Mouse (Mus musculus): ENCODE measurements around the gene Rab14.

Gene Rab14

GRCm38 (mm10) chr2:35199541-35199940, 1.4 kb downstream of the Rab14 start:
- DNase-seq, result peak in 1 of 2 experiments; percentile 10

DNA sequence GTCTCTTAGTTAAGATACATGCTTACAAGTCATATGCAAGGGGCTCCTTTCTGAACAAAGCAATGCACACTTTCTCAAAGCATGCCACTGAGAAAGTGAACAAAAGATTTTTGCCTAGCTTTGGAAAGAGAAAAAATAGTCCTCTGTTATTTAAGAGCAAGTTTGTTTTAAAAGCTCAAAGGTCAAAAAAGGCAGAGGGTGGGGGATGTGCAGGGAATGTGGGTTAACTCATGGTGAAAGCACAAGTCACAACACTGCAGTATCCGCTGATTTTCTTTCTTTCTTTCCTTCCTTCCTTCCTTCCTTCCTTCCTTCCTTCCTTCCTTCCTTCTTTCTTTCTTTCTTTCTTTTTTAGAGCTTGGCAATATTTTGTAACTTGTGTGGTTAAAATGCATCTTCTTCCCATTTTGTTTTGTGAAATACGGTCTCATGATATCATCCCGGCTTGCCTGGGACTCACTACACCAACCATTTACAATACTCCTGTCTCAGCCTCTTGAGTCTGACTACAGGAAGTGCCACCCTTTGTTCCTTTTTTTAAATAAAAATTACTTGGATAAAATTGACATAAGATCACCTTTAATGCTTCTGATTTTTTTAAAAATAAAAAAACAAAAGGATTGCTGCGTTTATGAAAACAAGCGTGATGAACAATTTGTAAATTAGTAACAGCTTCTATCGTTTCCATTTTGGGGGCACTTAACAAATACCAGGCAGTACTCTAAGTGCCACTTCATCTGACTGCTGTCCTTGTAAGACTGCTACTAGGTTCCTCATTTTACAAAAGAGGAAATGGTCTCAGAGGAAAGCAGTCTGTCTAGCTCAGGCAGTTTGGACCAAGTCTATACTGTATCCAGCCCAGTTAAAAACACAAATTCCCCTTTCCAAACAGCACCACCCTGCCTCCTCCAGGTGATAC, 5.0 kb downstream of the Rab14 start:
- no peak for DNase-seq

DNA sequence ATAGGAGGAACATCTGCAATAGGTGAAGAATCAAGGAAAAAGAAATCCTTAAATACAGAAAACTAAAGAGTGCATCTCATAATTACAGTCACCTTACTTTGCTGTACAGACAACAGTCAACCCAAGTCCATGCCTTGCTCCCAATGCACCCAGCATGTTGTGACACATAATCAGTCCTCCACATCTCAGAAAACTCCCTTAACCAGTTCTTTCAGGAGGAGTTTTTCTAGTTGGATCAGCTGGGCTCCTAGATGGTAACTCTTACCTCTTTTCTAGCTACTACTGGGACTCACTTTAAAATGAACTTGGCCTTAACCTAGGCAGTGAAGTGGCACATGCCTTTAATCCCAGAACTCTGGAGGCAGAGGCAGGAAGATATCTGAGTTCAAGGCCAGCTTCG, 6.9 kb downstream of the Rab14 start:
- no peak for DNase-seq

DNA sequence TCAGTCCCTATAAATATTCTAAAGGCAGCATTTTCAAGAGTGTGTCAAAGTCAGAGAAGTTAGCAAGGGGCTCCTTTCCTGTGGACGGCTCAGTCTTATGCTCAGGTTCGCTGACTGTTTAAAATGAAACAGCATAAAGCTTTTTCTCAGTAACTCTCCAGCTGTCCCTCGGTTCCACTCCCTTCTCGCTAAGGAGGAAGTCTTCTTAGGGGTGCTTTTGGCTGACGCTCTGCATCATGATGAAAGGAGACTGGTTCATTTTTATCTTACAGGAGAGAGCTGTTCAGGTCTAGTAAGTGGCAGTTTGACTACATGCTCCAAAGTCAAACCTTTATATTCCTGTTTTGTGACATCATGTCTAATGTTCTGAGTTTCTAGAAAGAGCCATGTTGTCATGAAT, 12.0 kb downstream of the Rab14 start:
- no peak for DNase-seq

DNA sequence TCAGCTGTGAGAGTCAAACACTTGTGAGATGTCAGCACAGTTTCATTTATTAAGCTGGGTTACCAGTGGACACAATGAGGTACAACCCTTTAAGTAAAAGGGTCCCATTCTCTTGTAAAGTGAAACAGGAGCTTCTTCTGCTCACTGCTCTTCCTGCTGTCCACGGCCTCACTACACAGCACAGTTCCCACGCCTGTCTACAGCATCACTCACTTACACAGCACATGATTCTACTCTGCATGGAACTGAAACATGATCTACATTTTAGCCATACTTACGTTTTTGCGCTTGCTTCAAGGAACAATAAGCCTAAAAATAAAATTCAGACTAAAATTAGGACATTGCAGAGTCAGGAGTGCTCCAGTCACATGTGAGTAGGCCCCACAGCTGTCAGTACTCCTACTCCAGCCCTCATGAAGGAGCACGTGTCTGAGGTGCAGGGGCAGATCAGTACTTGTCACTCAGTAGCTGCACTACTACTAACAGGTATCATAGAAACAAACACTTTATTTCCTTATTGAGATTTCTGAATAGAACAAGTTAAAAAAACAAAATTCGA, 17.7 kb downstream of the Rab14 start:
- DNase-seq, result no peak

DNA sequence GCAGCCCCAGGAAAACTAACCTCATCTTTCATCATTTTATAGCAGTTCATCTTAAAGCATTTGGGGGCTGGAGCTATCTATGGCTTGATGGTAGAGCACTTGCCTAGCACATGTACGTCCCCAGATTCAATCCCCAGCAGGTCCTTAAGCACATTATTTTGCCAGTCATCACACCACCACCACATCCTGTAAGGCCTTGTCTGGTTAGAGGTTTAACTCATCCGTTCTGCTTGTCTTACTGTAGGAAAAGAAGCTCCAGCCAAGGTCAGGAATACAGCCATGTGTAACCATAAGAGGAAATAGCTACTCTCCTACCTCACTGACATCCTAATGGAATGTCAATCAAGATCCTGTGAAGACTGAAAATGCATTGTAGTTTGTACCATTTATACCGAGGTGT, 22.8 kb downstream of the Rab14 start:
- no peak for DNase-seq

DNA sequence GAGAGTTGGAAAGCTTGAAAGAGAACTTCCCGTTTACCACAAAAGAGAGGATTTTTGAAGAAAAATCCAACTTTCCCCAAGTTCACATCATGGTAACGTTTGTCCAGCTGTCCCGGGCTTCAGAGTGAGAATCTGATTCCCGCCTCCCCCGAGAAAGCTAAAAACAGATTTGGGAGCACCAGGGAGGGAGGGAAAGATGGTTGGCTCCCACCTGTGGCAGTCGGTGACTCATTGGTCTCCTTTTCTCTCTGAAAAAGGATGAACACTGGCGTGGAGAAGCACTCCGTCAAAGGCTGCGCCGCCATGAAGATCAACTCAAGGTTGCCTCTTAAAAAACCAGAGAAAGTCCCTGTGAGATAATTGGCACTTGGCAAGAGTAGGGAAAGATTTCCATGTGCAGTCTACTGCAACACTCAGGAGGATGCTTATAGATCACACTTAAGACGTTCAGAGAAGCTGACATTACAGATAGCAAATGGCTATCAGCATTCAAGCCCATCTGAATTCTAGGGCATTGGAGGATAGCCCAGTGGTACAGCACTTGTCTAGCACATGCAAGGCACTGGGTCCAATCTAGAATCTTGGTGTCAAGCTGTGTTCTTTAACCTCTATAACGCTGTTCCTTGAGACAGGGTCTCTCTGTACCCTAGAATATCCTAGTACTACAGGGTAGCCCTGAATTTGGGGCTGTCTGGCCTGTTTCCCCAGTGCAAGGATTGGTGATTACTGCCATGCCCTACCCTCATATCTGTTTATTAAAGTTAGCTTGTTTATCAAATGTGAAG, 25.4 kb downstream of the Rab14 start:
- no peak for DNase-seq

DNA sequence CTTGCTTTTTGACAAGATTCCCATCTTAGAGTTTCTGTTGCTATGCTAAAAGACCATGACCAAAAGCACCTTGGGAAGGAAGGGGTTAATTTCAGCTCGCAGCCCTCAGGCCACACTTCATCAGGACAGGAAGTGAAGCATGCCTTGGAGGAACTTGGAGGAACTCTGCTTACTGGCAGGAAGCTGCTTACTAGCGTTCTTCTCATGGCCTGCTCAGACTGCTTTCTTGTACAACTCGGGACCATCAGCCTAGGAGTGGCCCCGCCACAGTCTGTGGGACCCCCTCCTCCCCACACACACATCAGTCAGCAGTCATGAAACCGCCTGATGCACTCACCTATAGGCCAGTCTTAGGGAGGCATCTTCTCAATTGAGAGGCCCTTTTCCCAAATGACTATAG, 26.8 kb downstream of the Rab14 start:
- DNase-seq, result no peak

DNA sequence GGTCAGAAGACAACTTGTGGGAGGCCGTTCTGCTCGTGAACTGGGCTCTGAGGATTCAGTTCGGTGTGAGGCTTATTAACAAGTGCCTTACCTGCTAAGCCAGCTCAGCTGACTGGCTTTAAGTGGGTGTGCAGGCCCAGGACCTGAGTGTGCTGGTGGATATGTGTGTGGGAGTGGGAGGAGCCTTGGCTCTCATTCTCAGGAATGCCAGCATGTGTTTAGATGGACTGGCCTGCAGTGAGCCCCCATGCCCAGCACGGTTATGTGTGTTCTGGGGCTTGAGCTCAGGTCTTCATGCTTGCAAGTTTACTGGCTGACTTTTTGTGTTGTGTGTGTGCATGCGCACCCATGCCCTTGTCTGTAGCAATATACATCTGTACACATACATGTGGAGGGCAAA, 27.3 kb downstream of the Rab14 start:
- no peak for DNase-seq

- DNase-seq, result no peak
Measured at GRCm38 (mm10) chr2:35172246-35172645, 28.7 kb downstream of the Rab14 start.

DNA sequence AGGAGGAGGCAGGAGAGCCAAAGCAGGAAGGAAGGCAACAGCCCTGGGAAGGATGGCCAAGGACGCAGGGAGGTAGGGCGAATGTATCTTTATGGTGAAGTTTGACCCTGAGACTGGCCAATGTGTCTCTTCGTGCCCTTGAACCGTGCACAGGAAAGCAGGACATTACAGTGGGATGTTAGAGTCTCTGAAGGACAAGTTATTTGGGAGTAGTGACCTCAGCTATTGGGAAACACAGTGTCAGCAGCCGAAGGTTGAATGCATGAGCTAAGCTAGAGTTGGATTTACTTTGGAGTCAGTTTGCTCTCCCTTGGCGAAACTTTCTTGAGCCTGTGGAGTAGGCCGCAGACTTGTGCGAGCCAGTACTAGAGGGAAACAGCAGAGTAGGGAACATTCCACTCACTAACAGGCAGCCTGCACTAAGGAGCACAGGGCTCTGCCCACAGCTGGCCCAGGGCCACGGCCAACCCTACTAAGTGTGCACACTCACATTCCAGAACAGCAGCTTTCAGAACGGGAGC, 29.5 kb downstream of the Rab14 start:
- DNase-seq, result no peak

DNA sequence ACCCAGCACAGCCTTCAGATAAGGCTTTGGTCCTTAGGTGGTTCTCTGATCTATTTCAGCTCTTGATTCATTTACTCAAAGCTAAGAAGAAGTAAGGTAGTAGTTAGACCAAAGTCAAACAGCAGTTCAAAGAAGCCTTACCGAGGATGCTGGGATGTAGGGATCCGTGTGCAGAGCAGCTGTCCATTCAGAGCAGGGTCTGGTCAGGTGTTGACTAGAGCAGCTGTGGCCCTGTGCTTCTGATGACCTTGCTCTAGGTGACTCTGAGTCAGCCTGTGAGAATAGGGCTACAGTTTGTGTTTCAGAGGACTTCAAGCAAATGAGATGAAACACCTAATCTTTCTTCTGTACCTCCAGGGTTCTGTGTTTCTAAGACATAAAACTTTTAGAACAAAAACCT, 31.5 kb downstream of the Rab14 start:
- DNase-seq, result no peak

DNA sequence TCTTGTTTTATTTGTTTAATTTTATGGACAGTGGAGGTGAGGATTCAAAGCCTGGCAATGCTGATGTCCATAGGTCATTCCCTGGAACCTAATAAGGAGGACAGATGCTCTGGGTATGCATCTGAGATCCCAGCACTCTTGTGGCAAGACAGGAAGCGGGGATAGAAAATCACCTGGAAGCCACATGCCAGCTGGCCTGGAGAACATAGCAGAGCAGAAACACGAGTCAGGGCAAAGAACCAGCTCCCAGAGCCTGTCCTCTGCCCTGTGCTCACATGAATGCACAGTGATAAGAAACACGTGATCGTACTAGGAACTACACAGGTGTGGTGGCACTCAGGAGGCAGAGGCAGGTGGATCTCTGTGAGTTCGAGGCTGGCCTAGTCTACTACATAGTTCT, 34.1 kb downstream of the Rab14 start:
- DNase-seq, result no peak

DNA sequence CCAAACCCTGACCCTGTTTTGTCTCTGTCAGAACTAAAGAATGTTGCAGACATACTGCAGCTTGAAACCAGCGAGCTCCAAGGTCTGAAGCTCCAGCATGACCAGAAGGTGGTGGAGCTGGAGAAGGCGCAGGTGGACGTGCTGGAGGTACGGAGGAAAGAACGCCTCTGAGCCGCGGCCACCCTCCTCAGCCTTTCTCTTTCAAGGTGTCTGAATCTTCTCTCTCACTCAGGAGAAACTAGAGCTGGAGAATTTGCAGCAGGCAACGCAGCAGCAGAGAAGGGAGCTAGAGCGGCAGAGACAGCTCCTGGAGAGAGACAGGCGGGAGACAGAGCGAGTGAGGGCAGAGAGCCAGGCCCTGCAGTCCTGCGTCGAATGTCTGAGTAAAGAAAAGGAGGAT, 35.5 kb downstream of the Rab14 start:
- no peak for DNase-seq

DNA sequence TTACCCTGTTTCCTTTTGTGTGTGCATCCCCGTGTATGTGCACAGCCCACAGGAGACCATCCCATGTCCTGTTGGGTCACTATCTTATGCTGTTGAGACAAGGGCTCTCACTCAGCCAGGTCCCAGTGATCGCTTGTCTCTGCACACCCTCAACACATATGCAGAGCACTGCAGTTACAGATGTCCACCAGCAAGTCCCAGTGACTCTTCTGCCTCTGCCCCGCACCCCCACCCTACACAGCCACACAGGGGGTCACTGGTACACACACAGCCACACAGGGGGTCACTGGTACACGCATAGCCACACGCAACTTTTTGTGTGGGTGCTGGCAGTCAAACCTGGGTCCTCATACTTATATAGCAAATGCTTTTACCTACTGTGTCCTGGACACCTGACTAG, 37.5 kb downstream of the Rab14 start:
- no peak for DNase-seq

DNA sequence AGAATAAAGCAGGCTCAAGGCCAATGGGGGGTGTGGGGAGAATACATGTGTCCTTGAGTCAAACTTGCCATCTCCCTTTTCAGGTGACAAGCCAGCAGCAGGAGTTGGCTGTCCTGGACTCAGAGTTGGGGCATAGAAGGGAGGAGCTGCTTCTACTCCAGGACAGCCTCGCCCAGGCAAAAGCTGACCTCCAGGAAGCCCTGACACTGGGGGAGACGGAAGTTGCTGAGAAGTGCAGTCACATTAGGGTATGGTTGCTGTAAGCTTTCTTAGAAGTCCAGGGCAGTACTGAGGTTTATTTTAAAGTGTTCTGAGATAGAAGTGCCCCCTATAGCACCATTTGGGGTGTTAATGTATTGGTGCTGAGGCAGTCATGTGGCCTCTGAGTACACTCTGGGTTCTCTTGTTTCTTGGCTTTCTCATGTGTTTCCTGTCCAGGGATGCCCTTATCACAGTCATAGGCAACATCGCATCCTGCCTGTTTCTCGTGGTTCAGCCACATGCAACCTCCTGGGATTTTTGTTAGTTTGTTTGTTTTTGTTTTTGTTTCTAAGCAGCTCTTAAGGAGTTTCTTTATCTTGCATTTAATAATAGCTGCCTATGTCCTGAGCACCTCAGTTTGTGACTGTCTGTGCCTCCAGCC, 39.0 kb downstream of the Rab14 start:
- DNase-seq, result no peak

DNA sequence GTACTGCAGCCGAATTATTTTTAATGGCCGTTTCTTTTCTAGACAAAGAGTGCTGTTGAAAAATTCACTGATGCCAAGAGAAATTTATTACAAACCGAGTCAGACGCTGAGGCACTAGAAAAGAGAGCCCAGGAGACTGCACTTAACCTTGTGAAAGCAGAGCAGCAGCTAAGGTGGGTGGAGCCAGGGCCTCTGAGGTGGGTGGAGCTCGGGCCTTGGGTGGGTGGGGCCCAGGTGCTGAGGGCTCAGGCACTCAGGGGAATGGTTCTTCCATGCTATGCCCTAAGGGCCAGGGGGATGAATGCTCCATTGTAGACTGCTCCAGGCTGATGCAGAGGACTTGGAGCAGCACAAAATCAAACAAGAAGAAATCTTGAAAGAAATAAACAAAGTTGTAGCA, 40.7 kb downstream of the Rab14 start:
- DNase-seq, result no peak

- no peak for DNase-seq
Measured at GRCm38 (mm10) chr2:35158358-35158757, 42.6 kb downstream of the Rab14 start.

GRCm38 (mm10) chr2:35157836-35158235, 43.1 kb downstream of the Rab14 start:
- no peak for DNase-seq

- DNase-seq, result no peak
Measured at GRCm38 (mm10) chr2:35156985-35157384, 43.9 kb downstream of the Rab14 start.

GRCm38 (mm10) chr2:35153844-35154554, 46.9 kb downstream of the Rab14 start:
- DNase-seq, result no peak

GRCm38 (mm10) chr2:35153179-35153578, 47.7 kb downstream of the Rab14 start:
- no peak for DNase-seq
